Mouse (Mus musculus) ES-E14 (cell line): ENCODE measurements around the gene Add2. TPM values are rescaled to one million over a fixed set of nuclear protein-coding genes. Genes with fewer than 3 reads are reported as not detected.

ENCODE experiments used
- DNase-seq: peaks from one replicate; pipeline ENCODE4 v3.0.0-alpha.2; 2013; ENCODE audit warnings: low read depth, low spot score
- H3K27ac ChIP-seq: 2 replicates; pipeline ENCODE4 v1.5.1; 2012; ENCODE audit warnings: low read depth, mild to moderate bottlenecking, low read length, moderate library complexity, mixed read lengths; ENCODE audit not compliant: poor library complexity, insufficient read depth, severe bottlenecking
- H3K36me3 ChIP-seq: 2 replicates; pipeline ENCODE4 v1.6.1; 2012; ENCODE audit warnings: mild to moderate bottlenecking, low read length, moderate library complexity, mixed read lengths; ENCODE audit not compliant: control insufficient read depth, poor library complexity, insufficient read depth, severe bottlenecking
- H3K4me1 ChIP-seq, 2 experiments: fragments of 150-350 bp in 1 of 2; sonication (generic) in 1 of 2; 2 replicates each; pipeline ENCODE4 v1.6.1; 2012; ENCODE audit warnings: low read length in 2 of 2, mild to moderate bottlenecking in 1 of 2, mixed read lengths in 1 of 2; ENCODE audit not compliant: control insufficient read depth in 2 of 2, insufficient read depth in 2 of 2, poor library complexity in 1 of 2
- H3K4me3 ChIP-seq, 2 experiments: fragments of 150-350 bp in 1 of 2; sonication (generic) in 1 of 2; 2 replicates each; pipeline ENCODE4 v1.5.1; 2012; ENCODE audit warnings: low read length in 2 of 2, low read depth in 1 of 2, mild to moderate bottlenecking in 1 of 2, mixed read lengths in 1 of 2; ENCODE audit not compliant: insufficient read depth in 1 of 2, poor library complexity in 1 of 2, severe bottlenecking in 1 of 2
- H3K9ac ChIP-seq: 2 replicates; pipeline ENCODE4 v1.6.1; 2012; ENCODE audit warnings: low read depth, mild to moderate bottlenecking, low read length, mixed read lengths; ENCODE audit not compliant: poor library complexity, insufficient read depth, severe bottlenecking
- H3K9me3 ChIP-seq: fragments of 150-350 bp; sonication (generic); 2 replicates; pipeline ENCODE4 v1.6.1; 2012; ENCODE audit warnings: low read depth, mild to moderate bottlenecking, low read length; ENCODE audit not compliant: control insufficient read depth, insufficient read depth
- CHD2 ChIP-seq: IDR thresholded peaks from 2 replicates; pipeline ENCODE4 v1.6.1; 2014; ENCODE audit warnings: mild to moderate bottlenecking, low read depth, low read length, inconsistent platforms
- HCFC1 ChIP-seq: IDR thresholded peaks from 2 replicates; pipeline ENCODE4 v1.6.1; 2012; ENCODE audit warnings: low read length, inconsistent platforms, borderline replicate concordance; ENCODE audit not compliant: insufficient read depth
- MAFK ChIP-seq: IDR thresholded peaks from 2 replicates; pipeline ENCODE4 v1.6.1; 2014; ENCODE audit warnings: mild to moderate bottlenecking, low read depth, low read length, inconsistent platforms; ENCODE audit not compliant: insufficient read depth
- ZC3H11A ChIP-seq: IDR thresholded peaks from 2 replicates; pipeline ENCODE4 v1.6.1; 2012; ENCODE audit warnings: low read depth, mild to moderate bottlenecking, inconsistent platforms, low read length, borderline replicate concordance
- ZNF384 ChIP-seq: IDR thresholded peaks from 2 replicates; pipeline ENCODE4 v1.6.1; 2012; ENCODE audit warnings: low read depth, low read length, inconsistent platforms
- in situ Hi-C, 2 experiments: fragments of 600-800 bp; cut with MboI; formaldehyde crosslinking; loops; one replicate each; pipeline ENCODE4 v1.15.1; 2025; ENCODE audit warnings: low sequenced_read_pairs in 2 of 2, inconsistent platforms in 1 of 2; ENCODE audit not compliant: unreplicated experiment in 2 of 2
- total RNA-seq: library from RNA; depleted of rRNA; stranded (reverse); fragments of 300-350 nt; gene quantifications from 2 replicates; pipeline ENCODE4 v1.2.3, GENCODE M21; 2012

Add2 gene
- total RNA-seq, 1 experiment = 2.5 TPM

DNA sequence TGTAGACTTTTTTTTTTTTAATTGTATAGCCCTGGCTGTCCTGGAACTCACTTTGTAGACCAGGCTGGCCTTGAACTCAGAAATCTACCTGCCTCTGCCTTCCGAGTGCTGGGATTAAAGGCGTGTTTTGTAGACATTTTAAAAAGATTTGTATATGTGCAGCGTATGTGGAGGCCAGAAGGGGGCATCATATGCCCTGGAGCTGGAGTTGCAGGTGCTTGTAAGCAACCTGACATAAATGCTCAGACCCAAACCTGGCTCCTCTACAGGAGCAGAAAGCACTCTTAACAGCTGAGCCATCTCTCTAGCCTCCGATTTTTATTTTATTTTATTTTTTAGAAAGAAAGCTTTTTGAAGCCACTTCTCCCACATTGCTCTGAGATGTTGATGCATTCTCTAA, 70.5 kb downstream of the Add2 start:
- Histone ChIP-seq H3K27ac (no peak overlapping the region), H3K9ac (no peak overlapping the region), H3K4me3 (no peak overlapping the region), H3K36me3 (no peaks in the 10 kb centered on the region), H3K9me3 (no peaks in the 10 kb centered on the region), H3K4me1 (peaks cover 0 to 6% of the 10 kb centered on the region in 2 experiments; a peak in 1 of 4 replicates)
- TF ChIP-seq MAFK = no peak
- no peak for TF ChIP-seq CHD2
- no peak for TF ChIP-seq ZC3H11A
- TF ChIP-seq HCFC1 = no peak
- TF ChIP-seq ZNF384 = no peak
- in situ Hi-C loops = no loop called here
- no peak for DNase-seq

DNA sequence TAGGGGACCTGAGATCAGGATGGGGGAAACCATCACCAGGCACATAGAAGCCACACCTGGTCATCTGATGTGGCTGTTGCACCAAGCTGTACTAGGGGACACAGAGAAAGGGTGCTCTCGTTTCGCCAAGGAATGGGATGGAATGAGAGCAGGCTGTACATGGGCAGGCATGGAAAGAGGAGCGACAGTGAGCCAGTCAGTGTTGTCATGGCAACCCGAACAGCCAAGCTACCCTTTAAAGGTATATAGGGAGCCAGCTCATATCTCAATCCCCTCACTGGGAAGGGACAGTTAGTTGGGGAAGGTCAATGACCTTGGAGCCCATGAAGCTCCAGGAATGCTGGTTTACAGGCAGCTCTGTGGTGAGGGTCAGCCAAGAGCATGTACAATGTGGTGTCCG, 73.0 kb downstream of the Add2 start:
- no peak overlapping the region for H3K9ac ChIP-seq
- no peaks in the 10 kb centered on the region for H3K9me3 ChIP-seq
- in situ Hi-C loops = no loop called here
- H3K27ac ChIP-seq = no peak overlapping the region
- TF ChIP-seq ZNF384 = no peak
- no peak for TF ChIP-seq HCFC1
- no peak for TF ChIP-seq CHD2
- no peak for TF ChIP-seq MAFK
- no peak for TF ChIP-seq ZC3H11A
- no peak for DNase-seq
- H3K36me3 ChIP-seq = no peaks in the 10 kb centered on the region
- peaks cover 0 to 9% of the 10 kb centered on the region in 2 experiments; a peak in 1 of 4 replicates for H3K4me1 ChIP-seq
- no peak overlapping the region for H3K4me3 ChIP-seq

DNA sequence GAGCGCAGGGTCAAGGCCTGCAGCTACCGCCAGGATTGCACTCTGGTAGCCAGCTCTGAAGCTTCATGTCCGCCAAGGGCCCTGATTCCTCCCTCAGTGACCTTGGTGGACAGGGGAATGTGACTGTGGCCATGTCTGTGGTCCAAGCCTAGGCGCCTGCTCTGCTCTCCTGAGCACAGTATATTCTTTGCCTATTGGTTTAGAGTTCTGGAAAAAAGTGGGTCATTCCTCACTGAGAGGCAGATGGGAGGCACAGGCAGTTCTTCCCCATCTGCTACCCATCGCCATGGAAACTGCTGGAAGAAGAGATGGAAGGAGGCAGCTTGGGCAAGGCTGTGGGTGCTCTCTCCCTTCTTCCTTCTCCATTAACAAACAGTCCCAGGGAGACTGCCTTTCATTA, 74.4 kb downstream of the Add2 start:
- H3K9ac ChIP-seq = no peak overlapping the region
- H3K4me3 ChIP-seq = no peak overlapping the region
- peaks cover 0 to 7% of the 10 kb centered on the region in 2 experiments; a peak in 1 of 4 replicates for H3K4me1 ChIP-seq
- no peaks in the 10 kb centered on the region for H3K9me3 ChIP-seq
- H3K27ac ChIP-seq = no peak overlapping the region
- TF ChIP-seq MAFK (no peak), HCFC1 (no peak), ZNF384 (no peak), CHD2 (no peak), ZC3H11A (no peak)
- no peaks in the 10 kb centered on the region for H3K36me3 ChIP-seq
- in situ Hi-C loops = no loop called here
- no peak for DNase-seq

DNA sequence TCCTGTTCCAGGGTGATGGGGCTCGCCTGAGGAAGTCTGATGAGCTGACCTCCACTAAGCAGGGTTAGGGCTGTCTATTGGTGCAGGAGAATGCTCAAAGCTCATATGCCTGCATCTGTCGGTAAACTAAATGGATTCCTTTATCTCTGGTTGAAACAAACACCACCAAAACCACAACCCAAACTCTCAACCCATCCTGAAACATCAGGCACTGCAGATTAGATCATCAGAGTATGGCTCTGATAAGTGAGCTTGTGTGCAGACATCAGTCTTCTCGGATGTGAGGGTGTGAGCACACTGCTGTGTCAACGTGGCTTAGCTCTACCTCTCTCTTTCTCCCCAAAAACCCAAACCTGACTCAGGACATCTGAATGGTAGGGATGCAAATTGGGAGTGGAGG, 75.1 kb downstream of the Add2 start:
- in situ Hi-C loops = no loop called here
- TF ChIP-seq ZC3H11A = no peak
- no peak for TF ChIP-seq MAFK
- TF ChIP-seq HCFC1 = no peak
- no peak for TF ChIP-seq ZNF384
- TF ChIP-seq CHD2 = no peak
- no peaks in the 10 kb centered on the region for H3K36me3 ChIP-seq

DNA sequence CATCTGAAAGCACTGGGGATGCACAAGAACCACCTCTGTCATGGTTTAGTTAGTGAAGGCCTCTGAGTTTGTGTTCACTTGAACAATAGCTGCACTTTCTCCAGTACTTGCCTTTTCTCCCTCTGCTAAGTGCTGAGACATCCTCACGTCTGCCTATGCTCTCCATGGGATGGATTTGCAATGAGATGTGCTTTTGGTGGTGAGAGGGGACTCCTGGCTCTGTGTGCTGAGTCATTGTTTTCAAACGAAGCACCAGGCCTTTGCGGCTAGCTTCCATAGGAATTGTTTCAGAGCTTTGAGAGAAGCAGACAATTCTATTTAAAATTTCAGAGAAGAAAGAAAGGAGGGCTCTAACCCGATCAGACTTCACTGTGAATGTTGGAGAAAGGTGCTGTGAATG, 76.2 kb downstream of the Add2 start:
- Histone ChIP-seq H3K4me3 (no peak overlapping the region), H3K4me1 (peaks cover 0 to 3% of the 10 kb centered on the region in 2 experiments; a peak in 1 of 4 replicates), H3K9ac (no peak overlapping the region), H3K27ac (no peak overlapping the region), H3K9me3 (no peaks in the 10 kb centered on the region), H3K36me3 (no peaks in the 10 kb centered on the region)
- TF ChIP-seq HCFC1 = no peak
- no peak for TF ChIP-seq MAFK
- no peak for TF ChIP-seq ZNF384
- no peak for TF ChIP-seq CHD2
- no peak for TF ChIP-seq ZC3H11A
- in situ Hi-C loops = no loop called here
- no peak for DNase-seq

More for the DNA sequence above, 75.1 kb downstream of the Add2 start:
- Histone ChIP-seq H3K27ac (no peak overlapping the region), H3K4me3 (no peak overlapping the region), H3K9ac (no peak overlapping the region), H3K4me1 (peaks cover 0 to 3% of the 10 kb centered on the region in 2 experiments; a peak in 1 of 4 replicates), H3K9me3 (no peaks in the 10 kb centered on the region)
- no peak for DNase-seq
